Mouse (Mus musculus) MEL (cell line): ENCODE measurements around the gene Ror1. TPM values are rescaled to one million over a fixed set of nuclear protein-coding genes. Genes with fewer than 3 reads are reported as not detected.

Experiments
- DNase-seq: peaks from one replicate; pipeline ENCODE4 v3.0.0; 2011; ENCODE audit warnings: low read depth, low spot score
- H3K27ac ChIP-seq: 2 replicates; pipeline ENCODE4 v1.5.1; 2012; ENCODE audit warnings: low read depth, mild to moderate bottlenecking, control low read depth, low read length, moderate library complexity; ENCODE audit not compliant: control insufficient read depth
- H3K27me3 ChIP-seq, 2 experiments: fragments of 150-350 bp in 1 of 2; sonication (generic) in 1 of 2; 2 replicates each; pipeline ENCODE4 v1.6.1; 2012; ENCODE audit warnings: low read length in 2 of 2, mild to moderate bottlenecking in 2 of 2, improper control_type of control experiment in 1 of 2, moderate library complexity in 1 of 2; ENCODE audit not compliant: insufficient read depth in 2 of 2, control insufficient read depth in 1 of 2
- H3K36me3 ChIP-seq, 2 experiments: 2 replicates each; pipeline ENCODE4 v1.6.1; 2012 to 2014; ENCODE audit warnings: low read length in 2 of 2, improper control_type of control experiment in 1 of 2, inconsistent platforms in 1 of 2, mild to moderate bottlenecking in 1 of 2; ENCODE audit not compliant: insufficient read depth in 2 of 2, control insufficient read depth in 1 of 2
- H3K4me1 ChIP-seq, 2 experiments: fragments of 150-350 bp in 1 of 2; sonication (generic) in 1 of 2; 2 replicates each; pipeline ENCODE4 v1.6.1; 2012; ENCODE audit warnings: low read length in 2 of 2, improper control_type of control experiment in 1 of 2, mild to moderate bottlenecking in 1 of 2; ENCODE audit not compliant: insufficient read depth in 2 of 2, control insufficient read depth in 1 of 2
- H3K4me3 ChIP-seq, 2 experiments: fragments of 150-350 bp in 1 of 2; sonication (generic) in 1 of 2; 2 replicates each; pipeline ENCODE4 v1.5.1; 2012; ENCODE audit warnings: low read depth in 2 of 2, low read length in 2 of 2, mild to moderate bottlenecking in 2 of 2, moderate library complexity in 2 of 2, control low read depth in 1 of 2, improper control_type of control experiment in 1 of 2; ENCODE audit not compliant: control insufficient read depth in 1 of 2, insufficient read depth in 1 of 2
- H3K79me2 ChIP-seq: 2 replicates; pipeline ENCODE4 v1.6.1; 2012; ENCODE audit warnings: mild to moderate bottlenecking, low read length, moderate library complexity; ENCODE audit not compliant: control insufficient read depth, poor library complexity, insufficient read depth
- H3K9ac ChIP-seq: 2 replicates; pipeline ENCODE4 v1.6.1; 2012; ENCODE audit warnings: low read depth, mild to moderate bottlenecking, control low read depth, low read length, moderate library complexity; ENCODE audit not compliant: control insufficient read depth, poor library complexity, severe bottlenecking
- H3K9me3 ChIP-seq: fragments of 150-350 bp; sonication (generic); replicated peaks from 2 replicates; pipeline ENCODE4 v1.6.1; 2012; ENCODE audit warnings: mild to moderate bottlenecking, low read length, improper control_type of control experiment, moderate library complexity; ENCODE audit not compliant: insufficient read depth
- CHD1 ChIP-seq: IDR thresholded peaks from 2 replicates; pipeline ENCODE4 v1.6.1; 2012; ENCODE audit warnings: low read depth, mild to moderate bottlenecking, inconsistent platforms, low read length, improper control_type of control experiment
- CHD2 ChIP-seq: IDR thresholded peaks from 2 replicates; pipeline ENCODE4 v1.6.1; 2011; ENCODE audit warnings: low read length, improper control_type of control experiment
- EP300 ChIP-seq, 2 experiments: IDR thresholded peaks; 2 replicates each; pipeline ENCODE4 v1.6.1; 2011; ENCODE audit warnings: improper control_type of control experiment in 2 of 2, low read length in 2 of 2, low read depth in 1 of 2, mild to moderate bottlenecking in 1 of 2
- ETS1 ChIP-seq: IDR thresholded peaks from 2 replicates; pipeline ENCODE4 v1.6.1; 2012; ENCODE audit warnings: low read depth, mild to moderate bottlenecking, inconsistent platforms, low read length, improper control_type of control experiment, moderate library complexity
- JUND ChIP-seq: IDR thresholded peaks from 2 replicates; pipeline ENCODE4 v1.6.1; 2011; ENCODE audit warnings: low read depth, mild to moderate bottlenecking, improper control_type of control experiment, low read length
- MEF2A ChIP-seq: IDR thresholded peaks from 2 replicates; pipeline ENCODE4 v1.6.1; 2014; ENCODE audit warnings: low read depth, mild to moderate bottlenecking, inconsistent platforms, low read length, improper control_type of control experiment; ENCODE audit not compliant: poor library complexity, insufficient replicate concordance, severe bottlenecking; ENCODE audit errors: extremely low read depth
- MXI1 ChIP-seq: IDR thresholded peaks from 2 replicates; pipeline ENCODE4 v1.6.1; 2011; ENCODE audit warnings: mild to moderate bottlenecking, low read depth, low read length, improper control_type of control experiment
- NRF1 ChIP-seq: IDR thresholded peaks from 2 replicates; pipeline ENCODE4 v1.6.1; 2014; ENCODE audit warnings: low read depth, mild to moderate bottlenecking, inconsistent platforms, low read length, improper control_type of control experiment, moderate library complexity; ENCODE audit not compliant: poor library complexity, insufficient read depth, severe bottlenecking
- POLR2A ChIP-seq, 2 experiments: IDR thresholded peaks; 2 replicates each; pipeline ENCODE4 v1.6.1; 2011 to 2012; ENCODE audit warnings: low read length in 2 of 2, mild to moderate bottlenecking in 2 of 2, control low read depth in 1 of 2, improper control_type of control experiment in 1 of 2, low read depth in 1 of 2, moderate library complexity in 1 of 2; ENCODE audit not compliant: control insufficient read depth in 1 of 2, insufficient read depth in 1 of 2, poor library complexity in 1 of 2
- POLR2AphosphoS5 ChIP-seq: IDR thresholded peaks from 2 replicates; pipeline ENCODE4 v1.6.1; 2012; ENCODE audit warnings: low read depth, borderline replicate concordance, mild to moderate bottlenecking, inconsistent platforms, low read length, moderate library complexity, mixed read lengths
- TAL1 ChIP-seq: IDR thresholded peaks from 2 replicates; pipeline ENCODE4 v1.6.1; 2012; ENCODE audit warnings: mild to moderate bottlenecking, inconsistent platforms, low read length, moderate library complexity, mixed read lengths
- UBTF ChIP-seq: IDR thresholded peaks from 2 replicates; pipeline ENCODE4 v1.6.1; 2012; ENCODE audit warnings: low read depth, mild to moderate bottlenecking, inconsistent platforms, low read length, improper control_type of control experiment, moderate library complexity, borderline replicate concordance; ENCODE audit not compliant: insufficient read depth
- polyA plus RNA-seq, 2 experiments: library from polyadenylated mRNA; stranded (reverse) in 1 of 2; unstranded in 1 of 2; fragments of >175 nt in 1 of 2; fragments of >200 nt in 1 of 2; gene quantifications; 2 replicates each; pipeline versions ENCODE4 v1.2.1 to v1.2.4; 2012; ENCODE audit warnings: low replicate concordance in 2 of 2, low read depth in 1 of 2; ENCODE audit not compliant: insufficient read length in 2 of 2, insufficient read depth in 1 of 2, missing spikeins in 1 of 2
- total RNA-seq: library from RNA; depleted of rRNA; stranded (reverse); fragments of 300-350 nt; gene quantifications from 2 replicates; pipeline ENCODE4 v1.2.3, GENCODE M21; 2012

Ror1 gene
- total and polyA plus RNA-seq, 3 experiments: not detected

- Histone ChIP-seq H3K4me3 (no peak overlapping the region), H3K27me3 (no peaks in the 10 kb centered on the region), H3K36me3 (no peaks in the 10 kb centered on the region), H3K79me2 (no peaks in the 10 kb centered on the region), H3K27ac (no peak overlapping the region), H3K9ac (no peak overlapping the region), H3K4me1 (no peaks in the 10 kb centered on the region)
- DNase-seq: no peak
- TF ChIP-seq NRF1 (no peak), ETS1 (no peak), MXI1 (no peak), TAL1 (no peak), CHD1 (no peak), JUND (no peak), MEF2A (no peak)
- TF ChIP-seq, all 39 proteins: peak for 0
- no peaks in the 10 kb centered on the region for H3K9me3 ChIP-seq
Measured at GRCm38 (mm10) chr4:100283171-100283880, 187.7 kb downstream of the Ror1 start.

GRCm38 (mm10) chr4:100284528-100284927 is 188.9 kb downstream of the Ror1 start:
- DNase-seq: no peak
- no peak for TF ChIP-seq POLR2A (IDR thresholded peaks at IDR 0.05; ENCODE audit: control insufficient read depth in 1 of 2, insufficient read depth in 1 of 2, low read depth in 1 of 2, low read length in 2 of 2, poor library complexity in 1 of 2)
- no peak for TF ChIP-seq CHD2
- TF ChIP-seq TAL1: no peak
- no peak for TF ChIP-seq EP300 (IDR thresholded peaks at IDR 0.05; ENCODE audit: low read depth in 1 of 2, low read length in 2 of 2)
- Histone ChIP-seq H3K79me2 (no peaks in the 10 kb centered on the region), H3K4me3 (no peak overlapping the region), H3K9me3 (no peaks in the 10 kb centered on the region), H3K36me3 (no peaks in the 10 kb centered on the region), H3K9ac (no peak overlapping the region), H3K4me1 (no peaks in the 10 kb centered on the region), H3K27me3 (no peaks in the 10 kb centered on the region), H3K27ac (no peak overlapping the region)

- H3K27ac ChIP-seq: no peak overlapping the region
- H3K79me2 ChIP-seq: no peaks in the 10 kb centered on the region
- no peak for DNase-seq
- no peaks in the 10 kb centered on the region for H3K36me3 ChIP-seq
- H3K4me3 ChIP-seq: no peak overlapping the region
- H3K9me3 ChIP-seq: no peaks in the 10 kb centered on the region
- no peak for TF ChIP-seq POLR2A (IDR thresholded peaks at IDR 0.05; ENCODE audit: control insufficient read depth in 1 of 2, insufficient read depth in 1 of 2, low read depth in 1 of 2, low read length in 2 of 2, poor library complexity in 1 of 2)
- no peak for TF ChIP-seq UBTF
- no peak for TF ChIP-seq ETS1
- no peak for TF ChIP-seq MEF2A
- no peak for TF ChIP-seq CHD1
- no peak for TF ChIP-seq POLR2AphosphoS5
- H3K9ac ChIP-seq: no peak overlapping the region
- no peaks in the 10 kb centered on the region for H3K27me3 ChIP-seq
- H3K4me1 ChIP-seq: no peaks in the 10 kb centered on the region
Measured at GRCm38 (mm10) chr4:100286111-100286541, 190.5 kb downstream of the Ror1 start.
